ENCODE assay signal across 19 mouse cellular contexts in the genomic region with DNA sequence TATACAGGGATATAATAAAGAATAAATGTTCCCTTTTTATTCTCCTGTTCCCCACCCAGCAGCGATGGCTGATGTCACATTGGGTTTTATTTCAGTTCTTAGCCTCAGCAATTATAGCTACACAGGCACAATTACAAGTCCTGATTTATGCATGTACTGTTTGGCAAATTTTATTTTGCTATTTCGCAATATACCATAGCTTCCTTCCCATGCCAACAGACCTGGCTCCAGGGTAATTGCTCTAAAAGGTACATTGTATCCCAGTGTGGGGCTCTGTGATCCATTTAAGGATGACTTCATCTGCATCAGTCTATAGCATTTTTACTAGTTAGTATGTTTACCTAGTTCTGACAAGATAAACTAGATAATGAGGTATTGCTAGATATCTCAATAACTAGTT. TPM values are rescaled to one million over a fixed set of nuclear protein-coding genes. Genes with fewer than 3 reads are reported as not detected.
DNase-seq lines count a peak whose midpoint lies in the region; ATAC-seq and TF ChIP-seq lines count a peak whose summit lies in the region.
"Had no signal": no experiment of that assay in that cellular context is flagged by ENCODE, and none has a peak within 500 bp of the region (broad histone marks: within the 10 kb centered on the region; RNA-seq: fewer than 3 reads in every experiment).

No protein-coding gene starts in this region.

- peaks cover 6% of the 10 kb centered on the region; the same call in 1 of the 2 replicates for H3K4me1 ChIP-seq in forebrain, embryonic 12.5 days
- H3K4me1 ChIP-seq: embryonic facial prominence, embryonic 10.5 days; embryonic facial prominence, embryonic 12.5 days had no signal

- no peak for DNase-seq in left cerebral cortex, adult 2 months (ENCODE audit: extremely low spot score in 1 of 2, low spot score in 2 of 2)
- no peak for DNase-seq in left cerebral cortex, adult 11 months (ENCODE audit: low spot score)
- DNase-seq in adipocyte (ENCODE audit: low spot score) = peak; percentile 11
- peak; percentile 75 for DNase-seq in fat pad, adult 2 months (ENCODE audit: extremely low read depth, low read depth, low spot score)
- DNase-seq in heart, postnatal 25 days (ENCODE audit: low spot score) = no peak
- DNase-seq: adrenal gland, adult 8-10 months; adrenal gland, postnatal 14 days; adrenal gland, postnatal 36 days; cerebellum, adult 11-12 months; cerebellum, adult 2 months; cerebellum, adult 9-10 months; cerebellum, postnatal 10 days; cerebellum, postnatal 25 days had no signal

- WGBS in forebrain, embryonic 12.5 days = 89% methylated on average over 2 of the region's 2 CpGs

- no peak for TF ChIP-seq CTCF in left cerebral cortex, adult 2 months (IDR thresholded peaks at IDR 0.05)

- H3K27me3 ChIP-seq in forebrain, embryonic 12.5 days = no peaks in the 10 kb centered on the region
- H3K27me3 ChIP-seq: embryonic facial prominence, embryonic 12.5 days; forebrain, embryonic 13.5 days had no signal

- no peaks in the 10 kb centered on the region for H3K9me3 ChIP-seq in forebrain, embryonic 12.5 days
- H3K9me3 ChIP-seq: embryonic facial prominence, embryonic 10.5 days; embryonic facial prominence, embryonic 12.5 days; forebrain, embryonic 10.5 days; forebrain, embryonic 13.5 days had no signal

- no peak overlapping the region for H3K4me3 ChIP-seq in left cerebral cortex, adult 2 months
- no peak overlapping the region for H3K4me3 ChIP-seq in forebrain, embryonic 12.5 days (replicated peaks)
- H3K4me3 ChIP-seq: embryonic facial prominence, embryonic 10.5 days; embryonic facial prominence, embryonic 12.5 days; forebrain, embryonic 10.5 days; forebrain, embryonic 13.5 days had no signal

- H3K36me3 ChIP-seq in forebrain, embryonic 12.5 days (replicated peaks) = no peaks in the 10 kb centered on the region
- H3K36me3 ChIP-seq: embryonic facial prominence, embryonic 10.5 days; embryonic facial prominence, embryonic 12.5 days; forebrain, embryonic 10.5 days had no signal

- ATAC-seq in forebrain, embryonic 12.5 days (ENCODE audit: low FRiP score) = no peak
- ATAC-seq: forebrain, embryonic 13.5 days; forebrain, embryonic 16.5 days had no signal

- no peak overlapping the region for H3K4me2 ChIP-seq in forebrain, embryonic 12.5 days
- H3K4me2 ChIP-seq: embryonic facial prominence, embryonic 12.5 days; forebrain, embryonic 13.5 days had no signal

- peak overlapping the region; percentile 67; the same call in 1 of the 2 replicates for H3K27ac ChIP-seq in left cerebral cortex, adult 2 months
- no peak overlapping the region for H3K27ac ChIP-seq in forebrain, embryonic 12.5 days
- H3K27ac ChIP-seq: embryonic facial prominence, embryonic 10.5 days; embryonic facial prominence, embryonic 12.5 days; forebrain, embryonic 10.5 days; forebrain, embryonic 13.5 days had no signal

- intact Hi-C loops in left cerebral cortex, adult 2 months (cut with DNase I) = no loop called here
- intact Hi-C loops in heart, postnatal 25 days (cut with DNase I) = no loop called here

- no peak overlapping the region for H3K9ac ChIP-seq in forebrain, embryonic 12.5 days
- H3K9ac ChIP-seq: embryonic facial prominence, embryonic 12.5 days; forebrain, embryonic 13.5 days had no signal

RNA-seq across cellular contexts. Expression of a gene that starts 33.7 kb away (rescaled TPM):
- 1,000 to 10,000 TPM; 1,018 to 1,116 TPM for total RNA-seq in left cerebral cortex, adult 2 months (2021)
- 100 to 1,000 TPM; 660 to 766 TPM for total RNA-seq in heart, postnatal 25 days (2021)
- 45.0 and 51.5 TPM in 2 replicates for polyA plus RNA-seq in forebrain, embryonic 12.5 days (2016; fragmentation: Nextera tagmentation; extraction: Ambion mirVana)

Comparison
In these comparisons a context has a peak if more than half of its experiments do, and no peak if none do; other contexts are left out.
1. DNase-seq: peak in adipocyte (single experiment) and fat pad, adult 2 months (single experiment); none in left cerebral cortex, adult 2 months (0 of 2), left cerebral cortex, adult 11 months (single experiment) and heart, postnatal 25 days (single experiment).